Mouse (Mus musculus) heart, adult 2 months (tissue): ENCODE measurements at regions not wholly inside any gene's neighbourhood (a gene's known extent, or its start where the extent isn't known, plus 50 kb on each side); places are given as distances from the start of the nearest gene placed in this dataset.

ENCODE experiments used
- CTCF ChIP-seq: fragments of 200-600 bp; IDR thresholded peaks from 2 replicates; pipeline ENCODE4 v1.8.1; 2022; ENCODE audit warnings: antibody characterized with exemption, mild to moderate bottlenecking, moderate library complexity
- EP300 ChIP-seq: fragments of 200-500 bp; IDR thresholded peaks from 2 replicates; pipeline ENCODE4 v1.6.1; 2011; ENCODE audit warnings: low read depth, low read length, control low read depth; ENCODE audit not compliant: insufficient read depth
- POLR2A ChIP-seq: fragments of 200-500 bp; IDR thresholded peaks from 2 replicates; pipeline ENCODE4 v1.6.1; 2011; ENCODE audit warnings: mild to moderate bottlenecking, low read depth, low read length, control low read depth; ENCODE audit not compliant: insufficient read depth

GRCm38 (mm10) chr13:29123477-29123876 is 170.0 kb upstream of the Sox4 start:
- TF ChIP-seq CTCF (no peak), EP300 (no peak), POLR2A (no peak)
